Mouse (Mus musculus) midbrain, embryonic 10.5 days (tissue): ENCODE data around the gene Ang6. TPM values are rescaled to one million over a fixed set of nuclear protein-coding genes. Genes with fewer than 3 reads are reported as not detected.

Experiments used
- polyA plus RNA-seq: library from polyadenylated mRNA; unstranded; fragments of >200 nt; fragmentation: Nextera tagmentation; extraction: Ambion mirVana; gene quantifications from 2 replicates; pipeline ENCODE4 v1.2.1, GENCODE M21; 2016

Ang6 gene
- polyA plus RNA-seq, 1 experiment from 2014 or later, result not detected

Other genes starting within 250 kb of the Ang6 start
- gene Gm8180, start 217.5 kb downstream of the Ang6 start, polyA plus RNA-seq, result not detected in 2 replicates
- gene Ear1, start 126.8 kb downstream of the Ang6 start, polyA plus RNA-seq, result not detected in 2 replicates
- not detected in 2 replicates for gene Ear10, start 78.7 kb downstream of the Ang6 start, polyA plus RNA-seq
- 4.0 and 4.1 TPM in 2 replicates for gene Gm8113, start 76.9 kb downstream of the Ang6 start, polyA plus RNA-seq
- gene Ang5, start 45.2 kb downstream of the Ang6 start, polyA plus RNA-seq, result not detected in 2 replicates
- not detected in 2 replicates for gene Ear2, start 100.4 kb upstream of the Ang6 start, polyA plus RNA-seq
- not detected in 2 replicates for gene Gm3327, start 121.6 kb upstream of the Ang6 start, polyA plus RNA-seq
- gene Gm8212, start 195.4 kb upstream of the Ang6 start, polyA plus RNA-seq, result not detected in 2 replicates
- not detected in 2 replicates for gene 4930503E14Rik, start 211.0 kb upstream of the Ang6 start, polyA plus RNA-seq